Mouse (Mus musculus) bone marrow macrophage, adult 2 months (primary cell): Measurements from ENCODE around the gene Nit2.

Experiments used
- CTCF ChIP-seq: IDR thresholded peaks from 2 replicates; pipeline ENCODE4 v1.5.1; 2012; ENCODE audit warnings: low read depth, mild to moderate bottlenecking, low read length, moderate library complexity
- POLR2A ChIP-seq: IDR thresholded peaks from 2 replicates; pipeline ENCODE4 v1.6.1; 2012; ENCODE audit warnings: mild to moderate bottlenecking, low read depth, low read length, borderline replicate concordance

GRCm38 (mm10) chr16:57186618-57187017 lies 19.5 kb upstream of the Nit2 start:
- no peak for TF ChIP-seq CTCF
- TF ChIP-seq POLR2A = no peak
